Mouse (Mus musculus): ENCODE measurements around the gene Gtpbp10. TPM values are rescaled to one million over a fixed set of nuclear protein-coding genes. Genes with fewer than 3 reads are reported as not detected.

The Gtpbp10 gene
- total RNA-seq, 2 experiments from 2014 or later, result 9.1 to 10.0 TPM

DNA sequence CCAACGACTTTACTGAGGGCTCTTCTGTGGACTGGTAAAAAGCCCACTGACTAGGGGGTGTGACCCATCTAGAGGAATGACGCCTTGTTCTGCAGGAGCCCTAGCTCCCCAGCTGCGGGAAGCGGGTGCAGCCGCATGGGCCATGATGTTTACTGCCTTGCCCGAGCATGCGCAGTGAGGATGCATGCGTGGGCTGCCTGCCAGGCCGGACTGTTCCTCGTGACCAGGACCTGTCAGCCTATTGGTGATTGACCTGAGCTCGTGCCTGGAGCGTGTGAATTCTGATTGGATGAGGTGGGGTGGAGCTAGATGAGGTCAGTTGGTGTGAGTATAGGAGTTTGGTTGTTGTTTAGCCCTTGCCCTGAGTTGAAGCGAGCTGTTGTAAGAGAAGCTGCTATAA lies 54.9 kb downstream of the Gtpbp10 start:
- intact Hi-C loops (cut with DNase I), result no loop called here
- no peak for DNase-seq (ENCODE audit: extremely low spot score in 1 of 2, low spot score in 2 of 2)

DNA sequence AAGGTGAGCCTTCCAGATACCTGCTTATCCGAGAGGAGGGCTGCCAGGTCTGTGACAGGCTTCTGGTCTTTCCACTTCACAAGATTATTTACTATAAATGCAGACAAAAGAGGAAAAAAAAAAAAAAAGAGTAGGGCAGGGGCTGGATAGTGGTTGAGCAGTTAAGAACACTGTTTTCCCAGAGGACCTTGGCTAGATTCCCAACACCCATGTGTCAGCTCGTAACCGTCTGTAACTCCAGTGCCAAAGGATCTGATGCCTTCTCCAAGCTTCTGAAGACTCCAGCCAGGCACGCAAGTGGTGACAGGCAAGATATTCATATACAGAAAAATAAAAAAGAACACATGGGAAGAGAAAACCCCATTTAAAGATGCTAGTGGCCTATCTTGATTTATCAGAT lies 56.0 kb downstream of the Gtpbp10 start:
- DNase-seq (ENCODE audit: extremely low spot score in 1 of 2, low spot score in 2 of 2), result no peak
- intact Hi-C loops (cut with DNase I), result no loop called here

DNA sequence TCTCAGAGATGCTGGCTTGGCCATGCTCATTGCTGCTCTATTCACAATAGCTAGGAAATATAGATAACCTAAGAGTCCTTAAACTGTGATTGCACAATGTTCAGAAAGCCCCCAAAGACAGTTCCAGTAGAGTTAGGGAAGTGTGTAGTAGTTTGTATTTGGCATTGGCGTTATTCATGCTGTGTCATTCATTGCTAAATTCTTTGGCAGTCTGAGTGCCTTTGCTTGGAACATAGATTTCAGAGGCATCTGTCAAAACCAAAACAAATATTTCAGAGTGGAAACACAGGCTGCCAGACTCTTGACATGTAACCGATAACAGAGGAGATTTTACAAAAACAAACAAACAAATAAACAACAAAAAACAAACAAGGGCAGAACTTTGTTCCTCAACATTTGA lies 57.8 kb downstream of the Gtpbp10 start:
- intact Hi-C loops (cut with DNase I), result no loop called here
- no peak for DNase-seq (ENCODE audit: extremely low spot score in 1 of 2, low spot score in 2 of 2)

DNA sequence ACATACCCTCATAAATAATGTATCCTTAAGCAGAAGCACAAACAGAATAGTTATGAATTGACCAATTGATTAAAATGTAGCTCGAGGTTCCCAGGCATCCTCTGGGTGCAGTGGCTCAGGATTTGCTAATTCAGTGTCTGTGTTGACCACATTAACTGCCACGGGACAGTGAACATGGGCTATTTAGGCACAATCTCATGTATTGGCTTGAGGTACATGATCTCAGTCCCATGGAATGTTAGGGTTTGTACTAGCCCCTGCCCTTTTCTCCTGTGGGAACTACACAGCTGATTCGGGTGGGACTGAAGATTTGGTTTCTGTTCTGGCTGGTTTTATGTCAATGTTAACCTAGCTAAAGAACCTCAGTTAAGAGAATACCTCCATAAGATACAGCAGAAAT lies 62.9 kb downstream of the Gtpbp10 start:
- DNase-seq (ENCODE audit: extremely low spot score in 1 of 2, low spot score in 2 of 2), result no peak
- intact Hi-C loops (cut with DNase I), result loop anchor here (10.0 kb wide), 1 partner anchor 148 kb away; no protein-coding TSS in a partner anchor

DNA sequence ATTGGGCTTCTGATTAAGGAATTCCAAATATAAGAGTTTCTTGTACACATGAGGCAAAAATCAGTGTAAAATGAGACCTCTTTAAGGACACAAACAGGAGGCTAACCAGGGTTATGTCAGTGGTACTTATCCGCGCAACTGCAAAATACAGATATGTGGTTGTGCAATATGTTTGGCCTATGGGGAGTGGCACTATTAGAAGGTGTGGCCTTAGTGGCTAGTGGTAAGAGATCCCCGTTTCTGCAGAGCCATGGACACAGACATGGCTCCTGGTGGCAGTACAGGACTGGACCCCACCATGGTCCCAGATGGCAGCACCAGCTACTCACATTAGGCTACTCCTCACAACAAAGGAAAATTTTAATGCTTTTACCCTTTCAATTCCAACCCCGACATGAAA lies 64.3 kb downstream of the Gtpbp10 start:
- DNase-seq (ENCODE audit: extremely low spot score in 1 of 2, low spot score in 2 of 2), result no peak
- intact Hi-C loops (cut with DNase I), result loop anchor here (2.0 to 10.0 kb wide), 2 partner anchors 150 to 254 kb away; partner anchors contain the start of gene Steap1

DNA sequence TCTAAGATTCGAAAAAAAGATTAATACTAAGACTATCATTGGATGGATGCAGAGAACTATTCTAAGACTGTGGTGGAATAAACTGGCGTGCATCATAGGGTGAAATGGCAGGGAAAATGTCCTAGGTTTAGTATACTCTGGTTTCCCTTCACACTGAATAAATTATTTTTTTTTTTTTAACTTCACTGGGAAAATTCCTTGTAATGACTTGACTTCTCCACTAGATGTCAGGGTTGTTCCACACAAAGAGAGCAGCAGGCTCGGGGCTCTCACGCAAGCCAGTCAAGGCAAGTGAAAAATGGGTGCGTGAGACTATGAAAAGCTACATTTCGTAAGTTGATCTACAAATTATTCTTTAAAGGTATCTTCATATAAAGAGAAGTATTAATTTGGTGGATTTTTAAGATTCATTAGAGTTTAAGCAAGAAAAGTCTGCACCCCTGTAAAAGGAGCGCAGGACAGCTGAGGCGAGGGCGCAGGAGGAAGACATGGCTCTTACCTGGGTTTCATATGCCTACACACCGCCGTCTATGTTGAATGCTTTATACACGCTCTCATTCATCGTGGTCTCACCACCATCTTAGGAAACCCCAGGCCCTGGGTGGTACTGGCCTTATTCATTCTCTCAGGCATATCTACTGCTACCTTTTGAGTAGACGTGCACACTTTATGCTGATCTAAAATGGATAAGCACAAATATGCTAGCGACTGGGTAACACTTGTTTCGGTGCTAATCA lies 64.9 kb downstream of the Gtpbp10 start:
- peak; percentile 43 to 59 for DNase-seq (ENCODE audit: extremely low spot score in 1 of 2, low spot score in 2 of 2)

DNA sequence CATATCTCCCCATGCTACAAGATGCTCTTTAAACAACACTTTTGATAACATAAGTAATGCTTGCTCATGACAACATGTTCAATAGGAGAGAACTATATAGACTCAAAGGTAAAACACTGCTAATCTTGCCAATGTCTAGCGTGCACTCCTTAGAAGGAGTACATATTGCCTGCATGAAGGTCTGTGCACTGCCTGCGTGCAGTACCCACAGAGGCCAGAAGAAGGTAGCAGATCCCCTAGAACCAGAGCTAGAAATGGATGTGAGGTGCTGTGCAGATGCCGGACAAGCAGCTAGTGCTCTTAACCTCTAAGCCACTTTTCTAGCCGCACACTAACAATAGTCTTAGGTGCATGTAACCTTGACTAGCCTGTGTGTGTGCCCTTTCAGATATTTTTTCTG lies 67.2 kb downstream of the Gtpbp10 start:
- intact Hi-C loops (cut with DNase I), result loop anchor here (10.0 kb wide), 1 partner anchor 153 kb away; no protein-coding TSS in a partner anchor
- DNase-seq (ENCODE audit: extremely low spot score in 1 of 2, low spot score in 2 of 2), result no peak

More for the DNA sequence above, 64.9 kb downstream of the Gtpbp10 start:
- intact Hi-C loops (cut with DNase I), result loop anchor here (2.0 to 10.0 kb wide), 2 partner anchors 150 to 254 kb away; partner anchors contain the start of gene Steap1

Other genes starting within 250 kb of the Gtpbp10 start
- 100 to 1,000 TPM; 138 TPM for gene Cdk14, start 139.2 kb downstream of the Gtpbp10 start, total RNA-seq (2021)
- 1 to 10 TPM in 1 of 2 experiments, not detected in 1; 1.2 TPM for gene 1700015F17Rik, start 80.4 kb downstream of the Gtpbp10 start, total RNA-seq (2021)
- gene Cldn12, start 44.6 kb downstream of the Gtpbp10 start, total RNA-seq (2021), result 10 to 100 TPM; 45.4 to 53.8 TPM
- 1 to 10 TPM; 1.4 to 2.9 TPM for gene Gm8773, start 14.3 kb upstream of the Gtpbp10 start, total RNA-seq (2021)
- 10 to 100 TPM; 16.9 to 19.7 TPM for gene Cfap69, start 104.7 kb upstream of the Gtpbp10 start, total RNA-seq (2021)
- 1 to 10 TPM; 7.3 to 7.5 TPM for gene Steap2, start 135.0 kb upstream of the Gtpbp10 start, total RNA-seq (2021)
- under 1 TPM; 0.36 to 0.51 TPM for gene Steap1, start 189.8 kb upstream of the Gtpbp10 start, total RNA-seq (2021)

Measured in left cerebral cortex, postnatal 10 days (tissue).